Mouse (Mus musculus): Measurements from ENCODE around the gene Kdm3a.

Kdm3a gene

DNA sequence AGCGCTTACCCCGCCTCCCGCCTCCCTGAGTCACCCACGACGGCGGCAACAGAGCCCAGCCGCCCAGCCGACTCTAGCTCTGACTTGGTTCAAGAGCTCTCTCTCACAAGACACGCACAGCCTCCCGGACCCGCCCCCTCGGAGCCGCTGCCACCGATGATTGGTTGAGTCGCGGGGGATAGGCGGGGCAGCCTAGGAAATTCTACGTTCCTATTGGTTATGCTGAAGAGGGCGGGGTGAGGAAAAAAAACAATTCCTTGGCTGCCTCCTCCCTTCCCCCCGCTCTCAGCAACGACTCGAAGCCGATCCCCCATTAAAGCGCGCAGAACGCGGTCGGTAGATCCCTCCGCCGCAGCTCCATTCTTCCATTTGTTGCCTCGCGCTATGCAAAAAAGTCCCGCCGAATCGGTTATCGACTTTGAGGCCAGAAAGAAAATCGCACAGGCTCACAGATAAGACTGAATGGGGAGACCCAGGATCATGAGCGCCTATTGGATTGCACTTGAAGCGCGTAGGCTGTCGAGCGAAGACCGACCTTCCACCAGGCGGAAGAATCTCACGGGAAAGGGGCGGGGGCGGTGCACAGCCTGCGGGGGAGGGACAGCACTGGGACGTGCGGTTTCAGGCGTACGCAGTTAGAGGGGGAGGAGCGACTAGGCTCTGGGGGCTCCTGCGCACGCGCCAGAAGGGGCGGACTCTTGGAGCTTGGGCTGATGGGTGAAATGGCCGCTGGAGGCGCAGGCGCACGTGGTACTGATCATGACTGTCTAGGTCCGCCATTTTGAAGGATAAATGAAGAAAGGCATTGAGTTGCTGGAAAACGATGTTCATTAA, at the start of gene Kdm3a:
TSS of gene Kdm3a (minus strand) at position 162 of the 834 bp plus-strand sequence.
- in situ Hi-C loops (cut with MboI; ENCODE audit: low sequenced_read_pairs) = no loop called here

DNA sequence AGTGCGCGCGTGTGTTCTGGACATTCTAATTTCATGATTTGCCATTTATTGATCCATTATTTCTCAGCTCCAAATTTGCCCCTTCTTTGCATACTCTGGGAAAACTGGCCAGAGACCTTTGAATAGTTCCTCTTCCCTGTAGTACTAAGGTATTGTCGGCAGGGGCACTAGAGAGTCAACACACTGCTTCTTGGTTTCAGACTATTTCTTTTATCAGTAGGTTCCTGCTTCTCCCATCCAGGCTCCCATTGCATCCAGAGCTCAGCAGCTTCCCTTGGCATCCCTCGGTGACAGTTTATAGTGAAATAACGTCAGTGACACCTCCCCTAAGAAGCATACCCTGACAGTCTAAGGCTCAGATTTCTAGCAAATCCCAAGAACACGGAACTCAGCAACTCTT, 46.1 kb upstream of the Kdm3a start:
- in situ Hi-C loops (cut with MboI; ENCODE audit: low sequenced_read_pairs) = no loop called here

DNA sequence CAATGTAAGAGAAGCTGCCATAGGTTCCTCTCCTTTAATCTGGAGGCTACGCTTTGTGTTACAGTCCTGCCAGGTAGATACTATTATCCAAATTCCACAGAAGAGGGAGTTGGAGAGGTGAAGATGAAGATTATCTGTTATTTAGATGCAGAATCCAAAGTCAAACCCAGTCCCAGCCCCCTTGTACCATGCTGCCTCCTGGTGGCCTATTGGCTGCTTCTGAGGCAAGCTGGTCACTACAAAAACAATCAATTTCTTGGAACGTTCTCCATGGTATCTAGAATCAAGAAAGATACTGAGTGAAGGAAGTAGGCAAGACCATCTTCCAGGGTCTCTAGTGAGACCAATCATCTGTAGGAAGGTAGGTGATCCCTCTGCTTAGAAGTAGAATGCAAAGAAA, 40.4 kb upstream of the Kdm3a start:
- in situ Hi-C loops (cut with MboI; ENCODE audit: low sequenced_read_pairs) = no loop called here

DNA sequence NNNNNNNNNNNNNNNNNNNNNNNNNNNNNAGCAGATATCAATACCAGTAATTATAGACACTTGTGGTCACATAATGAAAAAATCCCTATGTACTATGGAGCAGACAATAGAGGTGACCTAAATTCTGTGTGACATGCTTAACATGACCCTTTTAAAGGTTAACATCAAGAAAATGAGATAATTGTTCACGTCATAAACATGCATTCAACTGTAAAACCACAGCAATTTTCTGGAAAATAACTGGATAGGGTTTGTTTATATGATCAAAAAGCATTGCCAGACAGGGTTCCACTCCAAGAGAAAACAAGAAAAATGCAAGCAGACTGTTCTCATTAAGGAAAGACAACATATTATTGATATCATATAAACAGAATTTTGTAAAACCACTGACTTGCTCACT, 31.7 kb upstream of the Kdm3a start:
- in situ Hi-C loops (cut with MboI; ENCODE audit: low sequenced_read_pairs) = no loop called here

DNA sequence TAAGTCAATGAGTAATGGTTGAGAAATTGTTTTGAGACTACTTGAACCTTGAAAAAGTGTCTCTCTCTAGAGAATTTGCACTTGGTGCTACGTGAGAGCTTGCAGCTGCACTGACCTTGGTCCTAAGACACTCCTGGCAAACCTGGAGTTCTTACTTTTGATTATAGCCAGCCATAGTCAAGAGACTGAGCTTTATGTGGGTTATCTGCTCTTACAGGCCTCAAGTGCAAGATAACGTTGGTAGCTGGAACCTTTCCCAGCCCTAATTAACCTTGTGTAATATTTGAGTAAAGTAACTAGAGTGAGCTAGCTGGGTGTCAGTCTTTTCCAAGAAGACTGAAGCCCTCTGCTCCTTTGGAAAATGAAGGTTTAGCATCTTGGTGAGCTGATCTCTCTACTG, 25.5 kb upstream of the Kdm3a start:
- in situ Hi-C loops (cut with MboI; ENCODE audit: low sequenced_read_pairs) = no loop called here

DNA sequence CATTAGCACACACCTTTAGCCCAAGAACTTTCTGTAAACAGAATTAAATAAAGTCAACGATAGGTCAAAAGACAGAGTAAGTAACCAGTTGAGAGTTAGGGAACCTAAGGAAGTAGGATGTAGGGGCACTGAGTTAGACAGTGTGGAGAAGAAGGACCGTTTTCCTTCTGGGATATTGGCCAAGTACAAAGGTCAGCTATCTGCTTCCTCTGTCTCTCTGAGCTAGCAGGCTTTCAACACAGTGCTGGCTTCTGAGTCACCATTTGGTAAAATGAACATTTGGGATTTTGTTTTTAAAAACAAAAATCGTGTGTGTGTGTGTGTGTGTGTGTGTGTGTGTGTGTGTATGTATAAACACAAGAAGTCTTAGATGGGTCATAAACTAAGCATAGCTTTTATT, 23.0 kb upstream of the Kdm3a start:
- in situ Hi-C loops (cut with MboI; ENCODE audit: low sequenced_read_pairs) = no loop called here

DNA sequence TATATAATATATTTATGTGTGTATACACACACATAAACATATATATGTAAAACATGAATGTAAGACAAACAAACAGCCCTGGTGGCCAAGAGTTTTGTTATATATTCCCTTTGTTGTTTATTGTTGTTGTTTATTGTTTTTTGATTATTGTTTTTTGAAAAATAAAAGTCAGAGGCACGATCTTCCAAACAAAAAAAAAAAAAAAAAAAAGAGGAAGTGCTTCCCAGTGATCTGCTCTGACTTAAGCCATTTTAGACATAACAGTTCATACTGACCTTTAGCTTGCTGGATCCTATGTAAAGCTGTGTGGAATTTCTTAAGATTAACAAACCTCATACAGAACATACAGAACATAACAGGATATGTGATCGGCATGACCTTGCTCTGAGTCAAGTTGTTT, 19.1 kb upstream of the Kdm3a start:
- in situ Hi-C loops (cut with MboI; ENCODE audit: low sequenced_read_pairs) = no loop called here

DNA sequence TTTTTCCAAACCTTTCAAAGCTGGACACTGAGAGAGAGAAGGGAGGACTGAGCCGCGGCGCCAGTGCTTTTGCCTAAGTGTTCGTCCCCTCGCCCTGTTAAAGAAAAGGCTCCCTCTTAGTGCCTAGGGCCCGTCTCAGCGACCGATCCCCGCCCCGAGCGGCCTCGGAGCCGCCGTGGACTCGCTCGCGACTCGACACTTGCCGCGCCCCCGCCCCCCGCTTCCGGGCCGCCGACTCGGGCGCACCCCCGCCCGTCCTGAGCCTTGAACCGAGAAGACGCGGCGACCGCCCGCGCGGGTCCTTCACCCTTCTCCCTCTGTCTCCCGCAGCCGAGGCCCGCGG, 333 bp downstream of the Kdm3a start:
- in situ Hi-C loops (cut with MboI; ENCODE audit: low sequenced_read_pairs) = no loop called here

DNA sequence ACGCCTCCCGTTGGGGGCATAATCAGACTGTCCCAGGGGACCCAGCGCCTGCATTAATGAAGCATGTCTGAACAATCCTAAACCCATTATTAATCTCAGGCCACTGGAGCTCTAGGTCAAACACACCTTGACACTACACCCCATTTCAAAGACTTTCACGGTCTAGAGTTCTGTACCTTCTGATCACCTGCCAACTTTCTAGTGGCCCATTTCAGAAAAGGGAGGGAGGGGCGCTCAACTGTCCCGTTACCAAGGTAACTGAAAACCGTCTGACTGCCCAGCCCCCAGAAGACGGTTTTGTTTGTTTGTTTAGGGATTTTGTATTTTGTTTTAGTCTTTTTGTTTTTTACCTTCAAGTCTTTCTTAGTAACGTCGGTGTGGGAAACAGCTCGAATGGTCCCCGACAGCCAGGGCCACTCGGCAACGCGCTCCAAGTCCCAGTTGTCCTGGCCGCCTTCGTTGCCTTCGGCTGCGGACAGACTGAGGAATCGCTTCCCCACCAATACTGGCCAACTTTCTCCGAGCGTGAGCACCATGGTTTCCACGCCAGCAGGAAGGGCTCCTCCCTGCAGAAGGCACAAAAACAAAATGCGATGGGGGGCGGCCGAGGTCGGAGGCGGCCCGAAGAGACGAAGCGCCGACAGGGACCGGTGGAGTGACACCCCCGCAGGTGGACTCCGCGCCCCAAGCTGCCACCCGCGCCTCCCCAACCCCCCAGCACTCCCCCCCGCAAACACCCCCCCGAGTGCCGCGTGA, 906 bp downstream of the Kdm3a start:
- in situ Hi-C loops (cut with MboI; ENCODE audit: low sequenced_read_pairs) = no loop called here

DNA sequence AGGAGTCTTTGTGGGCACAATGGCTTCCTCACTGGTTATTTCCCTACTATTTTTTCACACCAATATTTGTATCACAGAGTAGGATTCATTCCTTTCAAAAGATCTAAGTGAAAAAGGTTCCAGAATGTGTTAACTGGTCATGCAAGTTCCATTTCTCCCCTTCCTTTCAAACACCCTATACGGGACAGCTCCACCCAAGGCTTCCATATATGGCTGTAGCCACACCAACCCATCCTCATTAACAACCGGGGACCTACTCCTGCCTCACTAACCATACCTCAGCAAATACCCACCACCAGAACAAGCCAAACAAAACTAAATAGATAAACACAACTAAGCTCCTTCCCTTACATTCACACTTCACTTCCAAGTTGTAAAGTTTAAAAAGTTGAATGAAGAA, 1.6 kb downstream of the Kdm3a start:
- in situ Hi-C loops (cut with MboI; ENCODE audit: low sequenced_read_pairs) = no loop called here

DNA sequence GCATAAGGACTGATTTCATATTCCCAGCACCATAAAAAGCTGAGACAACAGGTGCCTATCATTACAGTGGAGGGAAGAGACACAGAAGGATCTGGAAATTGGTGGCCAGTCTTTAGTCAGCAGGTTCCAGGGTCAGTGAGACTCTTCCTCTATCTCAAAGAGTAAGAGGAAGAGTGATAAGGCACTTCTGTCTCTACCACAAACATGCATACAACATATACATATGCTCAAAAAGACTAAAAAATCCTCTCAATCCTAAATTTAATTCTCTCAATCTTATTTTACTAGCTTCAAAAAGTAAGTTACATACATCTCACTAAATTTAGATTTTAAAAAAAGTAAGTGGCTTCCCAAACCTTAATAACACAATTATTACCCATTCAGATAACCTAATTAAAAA, 5.5 kb downstream of the Kdm3a start:
- in situ Hi-C loops (cut with MboI; ENCODE audit: low sequenced_read_pairs) = no loop called here

DNA sequence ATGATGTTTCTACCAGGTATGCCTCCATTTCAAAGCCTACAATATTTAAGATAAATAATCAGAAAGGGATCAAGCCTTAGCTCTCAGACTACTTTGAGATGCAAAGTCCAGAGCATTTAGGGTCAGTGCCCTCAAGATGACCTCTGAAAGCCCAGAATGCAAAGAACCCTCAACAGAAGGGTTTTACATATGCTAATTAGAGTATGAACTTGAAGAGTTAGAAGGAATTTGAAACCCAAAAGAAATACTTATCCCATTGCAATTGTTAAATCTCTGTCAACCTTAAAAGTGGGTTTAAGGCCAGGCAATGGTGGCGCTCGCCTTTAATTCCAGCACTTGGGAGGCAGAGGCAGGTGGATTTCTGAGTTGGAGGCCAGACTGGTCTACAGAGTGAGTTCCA, 6.8 kb downstream of the Kdm3a start:
- in situ Hi-C loops (cut with MboI; ENCODE audit: low sequenced_read_pairs) = no loop called here

DNA sequence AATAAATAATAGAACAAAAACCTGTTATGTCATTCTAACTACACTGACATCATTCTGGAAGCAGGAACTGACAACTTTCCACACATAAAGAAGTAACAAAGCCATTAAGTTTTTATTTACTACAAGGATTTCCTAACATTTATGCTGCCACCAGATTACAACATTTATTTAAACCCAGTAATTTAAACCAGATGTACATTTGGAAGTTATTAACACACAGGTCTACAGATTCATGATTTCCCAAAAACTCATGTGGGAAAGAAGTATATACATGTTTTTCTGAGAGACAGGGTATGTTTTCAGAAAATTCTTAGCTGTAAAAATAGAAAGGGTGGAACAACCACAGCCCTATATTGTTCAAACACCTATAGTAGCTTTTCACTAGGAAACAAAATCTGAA, 8.1 kb downstream of the Kdm3a start:
- in situ Hi-C loops (cut with MboI; ENCODE audit: low sequenced_read_pairs) = no loop called here

DNA sequence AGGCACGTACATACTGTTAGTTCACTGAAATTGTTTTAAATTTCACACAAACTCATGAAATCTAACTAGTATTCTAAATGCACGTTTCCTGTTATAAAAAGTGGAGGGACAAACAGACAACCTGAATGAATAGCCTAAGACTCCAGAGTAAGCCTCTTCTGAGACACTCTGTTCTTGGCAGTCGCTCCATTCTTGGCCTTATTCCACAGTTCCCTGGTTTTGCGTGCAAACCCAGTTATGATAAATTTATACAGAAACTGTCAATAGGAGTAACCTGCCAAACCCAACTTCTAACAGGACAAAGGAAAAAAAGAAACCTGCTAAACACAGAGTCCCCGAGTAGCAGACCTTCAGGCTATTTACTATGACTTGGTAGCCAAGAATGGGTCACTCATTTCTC, 10.8 kb downstream of the Kdm3a start:
- in situ Hi-C loops (cut with MboI; ENCODE audit: low sequenced_read_pairs) = no loop called here

DNA sequence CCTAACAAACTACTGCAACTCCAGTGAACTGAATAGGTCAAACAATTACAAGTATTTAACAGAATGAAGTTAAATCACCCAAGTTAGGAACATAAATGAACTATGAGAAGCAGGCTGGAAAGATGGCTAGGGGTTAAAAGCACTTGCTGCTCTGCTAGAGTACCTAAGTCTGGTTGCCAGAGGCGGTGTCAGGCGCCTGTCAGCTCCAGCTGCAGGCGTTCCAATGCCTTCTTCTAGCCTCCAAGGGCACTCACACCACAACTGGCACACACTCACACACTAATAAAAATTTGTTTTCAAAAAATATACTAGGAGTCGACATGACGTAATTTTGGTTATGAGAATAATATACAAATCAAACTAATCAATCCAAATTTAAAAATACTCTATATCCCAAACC, 11.2 kb downstream of the Kdm3a start:
- in situ Hi-C loops (cut with MboI; ENCODE audit: low sequenced_read_pairs) = no loop called here

DNA sequence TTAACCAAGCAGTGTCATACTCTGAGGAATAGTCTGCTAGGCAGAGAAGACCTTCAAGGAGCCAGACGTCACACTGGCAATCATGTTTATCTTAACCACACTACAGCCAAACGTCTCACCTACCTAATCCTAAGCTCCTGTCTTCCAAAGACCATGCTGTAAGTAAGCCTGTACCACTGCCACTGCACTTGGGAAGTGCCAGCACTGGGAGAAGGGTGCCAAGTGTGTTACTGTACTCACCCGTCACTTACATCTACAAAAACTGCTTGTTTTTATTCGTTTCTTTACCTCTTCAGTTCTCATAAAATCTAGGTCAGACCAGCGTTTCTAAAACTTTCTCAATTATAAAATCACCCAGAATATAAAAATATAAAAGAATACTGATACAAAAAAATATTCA, 15.8 kb downstream of the Kdm3a start:
- in situ Hi-C loops (cut with MboI; ENCODE audit: low sequenced_read_pairs) = no loop called here

DNA sequence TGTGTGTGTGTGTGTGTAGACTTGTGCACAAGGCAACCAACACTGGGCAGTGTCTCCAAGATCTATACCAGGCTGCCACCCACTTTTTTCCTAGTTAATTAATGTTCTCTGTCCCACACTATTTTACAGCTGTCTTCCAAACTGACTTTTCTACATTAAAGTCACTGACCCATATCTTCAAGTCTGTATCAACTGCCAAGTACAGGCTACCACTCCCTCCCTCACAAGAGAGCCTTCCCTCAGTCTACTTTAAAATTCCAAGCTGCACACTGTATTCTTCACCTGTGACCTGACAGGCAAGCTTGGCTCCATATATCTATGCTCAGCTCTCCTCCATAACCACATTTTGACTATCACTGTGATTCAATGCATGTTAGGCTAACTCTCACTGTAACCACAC, 19.6 kb downstream of the Kdm3a start:
- in situ Hi-C loops (cut with MboI; ENCODE audit: low sequenced_read_pairs) = no loop called here

DNA sequence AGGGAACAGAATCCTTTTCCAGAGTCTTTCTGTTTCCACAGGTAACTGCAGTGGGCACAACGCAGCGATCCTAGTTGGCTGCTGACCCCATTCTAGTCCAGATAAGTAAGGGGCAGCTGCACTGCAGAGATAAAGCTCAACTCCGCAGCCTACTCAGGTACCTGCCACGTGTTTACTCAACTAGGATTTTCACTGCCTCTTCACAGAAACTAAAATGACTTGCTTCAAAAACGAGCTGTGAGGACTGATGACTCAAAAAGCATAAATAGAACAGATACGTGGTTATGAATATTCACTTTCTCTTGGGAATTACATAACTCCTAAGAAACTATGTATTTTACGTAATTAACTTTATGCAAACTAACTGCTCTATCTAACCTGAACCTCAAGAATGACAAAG, 22.8 kb downstream of the Kdm3a start:
- in situ Hi-C loops (cut with MboI; ENCODE audit: low sequenced_read_pairs) = no loop called here

DNA sequence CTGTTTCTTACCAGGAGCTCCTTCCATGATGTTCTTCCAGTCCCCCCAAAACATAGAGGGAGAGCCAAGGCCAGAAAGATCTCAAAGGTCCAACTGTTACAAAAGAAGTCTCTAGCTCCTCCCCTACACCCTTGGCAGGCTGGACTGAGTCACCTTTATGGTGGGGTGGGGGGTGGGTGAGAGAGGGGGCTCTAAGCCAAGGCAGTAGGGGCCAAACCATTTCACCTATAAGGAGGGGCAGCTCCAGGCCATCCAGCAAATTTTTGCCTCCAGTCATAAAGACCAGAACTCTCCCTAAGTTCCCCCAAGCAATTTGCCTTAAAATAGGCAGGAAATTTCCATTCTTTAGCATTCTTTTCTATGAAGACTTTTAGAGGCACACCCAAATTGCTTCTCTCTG, 23.8 kb downstream of the Kdm3a start:
- in situ Hi-C loops (cut with MboI; ENCODE audit: low sequenced_read_pairs) = no loop called here

DNA sequence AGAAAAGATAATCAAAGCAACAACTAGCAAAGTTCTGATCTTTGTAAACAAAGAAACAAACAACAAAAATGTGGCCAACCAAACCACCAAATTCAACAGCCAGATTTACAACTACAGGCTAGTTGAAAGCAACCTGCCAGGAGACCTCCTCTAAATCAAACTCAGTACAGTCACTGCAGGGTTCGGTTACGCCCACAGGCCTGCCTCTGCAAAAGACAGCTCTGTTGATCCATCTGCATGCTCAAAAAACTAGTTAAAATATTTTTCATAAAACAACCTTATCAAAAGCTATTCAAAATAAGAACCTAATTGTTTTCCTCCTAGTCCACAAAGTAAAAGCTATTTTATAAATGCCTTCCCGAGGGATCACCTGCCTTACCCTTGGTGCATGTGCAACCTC, 25.0 kb downstream of the Kdm3a start:
- in situ Hi-C loops (cut with MboI; ENCODE audit: low sequenced_read_pairs) = no loop called here

DNA sequence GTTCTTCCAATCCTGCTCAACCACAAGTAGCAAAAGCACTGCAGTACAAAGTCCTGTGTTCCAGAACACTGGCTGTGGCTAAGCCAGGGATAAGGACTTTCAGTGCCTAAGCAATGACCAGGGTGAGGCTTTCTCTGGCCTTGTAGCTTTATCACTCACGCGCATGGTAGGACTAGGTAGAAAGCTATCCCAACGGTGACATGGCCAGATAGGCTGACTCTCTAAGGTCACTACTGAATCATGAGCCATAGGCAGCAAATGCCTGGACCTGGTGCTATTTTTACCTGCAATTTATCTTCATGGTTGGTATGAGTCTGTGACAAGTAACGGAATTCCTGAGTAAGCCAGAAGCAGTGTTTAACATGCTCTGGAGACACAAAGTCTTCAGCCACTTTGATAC, 42.6 kb downstream of the Kdm3a start:
- in situ Hi-C loops (cut with MboI; ENCODE audit: low sequenced_read_pairs) = no loop called here

DNA sequence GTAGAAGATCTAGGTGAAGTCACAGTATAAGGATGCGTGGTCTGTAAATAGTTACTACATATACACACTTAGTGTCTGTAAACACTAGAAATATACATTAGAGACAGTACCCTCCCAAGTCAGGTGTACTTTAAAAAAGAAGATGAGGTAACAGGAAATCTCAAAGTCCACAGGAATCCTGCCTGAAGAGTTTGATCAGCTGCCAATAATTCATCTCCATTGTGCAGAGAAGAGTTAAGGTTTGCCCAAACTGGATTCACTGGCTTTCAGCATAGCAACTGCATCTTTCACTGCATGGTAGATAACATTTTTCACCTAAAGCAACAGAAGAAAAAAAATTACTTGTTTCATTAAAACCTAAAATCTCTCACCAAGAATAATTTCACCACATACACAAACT, 43.4 kb downstream of the Kdm3a start:
- in situ Hi-C loops (cut with MboI; ENCODE audit: low sequenced_read_pairs) = no loop called here

DNA sequence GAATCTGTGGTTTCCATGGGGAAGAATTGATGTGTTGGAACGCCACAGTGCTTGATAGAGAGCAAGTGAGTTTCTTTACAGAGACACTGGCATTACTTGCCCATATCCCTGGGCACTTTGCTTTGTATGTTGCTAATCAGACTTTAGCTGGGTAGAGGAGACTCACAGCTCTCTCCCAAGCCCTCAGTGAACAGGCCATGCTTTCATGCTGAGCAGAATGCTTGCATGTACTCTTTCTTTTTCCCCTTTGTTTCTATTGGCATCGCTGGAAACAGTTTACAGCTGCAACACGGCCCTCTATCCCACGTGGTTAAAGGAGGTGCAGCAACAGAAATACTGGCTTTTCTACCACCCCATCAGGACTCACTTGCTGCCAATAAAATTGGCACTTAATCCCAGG, 49.6 kb downstream of the Kdm3a start:
- in situ Hi-C loops (cut with MboI; ENCODE audit: low sequenced_read_pairs) = no loop called here

Measured in CH12F3 (cell line).